Mouse (Mus musculus): ENCODE data around the gene Rras2. TPM values are rescaled to one million over a fixed set of nuclear protein-coding genes. Genes with fewer than 3 reads are reported as not detected.

Rras2 gene
- polyA plus RNA-seq, 1 experiment from 2014 or later: 31.9 TPM

- ATAC-seq (replicated peaks; ENCODE audit: low FRiP score, low TSS enrichment, low read depth) (0 out of 2 replicates have a peak, but pooled peaks have one; percentile 43), DNase-seq (ENCODE audit: low spot score) (no peak)
- no peaks in the 10 kb centered on the region for H3K4me1 ChIP-seq (replicated peaks; ENCODE audit: control insufficient read depth, insufficient read depth, low read length)
- no peaks in the 10 kb centered on the region for H3K27me3 ChIP-seq (replicated peaks; ENCODE audit: control insufficient read depth, insufficient read depth, low read length)
- peaks cover 18% of the 10 kb centered on the region for H3K36me3 ChIP-seq (ENCODE audit: control insufficient read depth, insufficient read depth, low read length)
- no peaks in the 10 kb centered on the region for H3K9me3 ChIP-seq (ENCODE audit: control insufficient read depth, low read length)
- H3K27ac ChIP-seq (ENCODE audit: low read depth): no peak overlapping the region
- 55% methylated on average over 2 of the region's 2 CpGs for WGBS
- no peak overlapping the region for H3K4me2 ChIP-seq (ENCODE audit: low read length)
- no peak overlapping the region for H3K9ac ChIP-seq (ENCODE audit: low read length)
- H3K4me3 ChIP-seq (ENCODE audit: low read depth, low read length): no peak overlapping the region
Observed at GRCm38 (mm10) chr7:114045814-114046213, 71.8 kb downstream of the Rras2 start.

DNA sequence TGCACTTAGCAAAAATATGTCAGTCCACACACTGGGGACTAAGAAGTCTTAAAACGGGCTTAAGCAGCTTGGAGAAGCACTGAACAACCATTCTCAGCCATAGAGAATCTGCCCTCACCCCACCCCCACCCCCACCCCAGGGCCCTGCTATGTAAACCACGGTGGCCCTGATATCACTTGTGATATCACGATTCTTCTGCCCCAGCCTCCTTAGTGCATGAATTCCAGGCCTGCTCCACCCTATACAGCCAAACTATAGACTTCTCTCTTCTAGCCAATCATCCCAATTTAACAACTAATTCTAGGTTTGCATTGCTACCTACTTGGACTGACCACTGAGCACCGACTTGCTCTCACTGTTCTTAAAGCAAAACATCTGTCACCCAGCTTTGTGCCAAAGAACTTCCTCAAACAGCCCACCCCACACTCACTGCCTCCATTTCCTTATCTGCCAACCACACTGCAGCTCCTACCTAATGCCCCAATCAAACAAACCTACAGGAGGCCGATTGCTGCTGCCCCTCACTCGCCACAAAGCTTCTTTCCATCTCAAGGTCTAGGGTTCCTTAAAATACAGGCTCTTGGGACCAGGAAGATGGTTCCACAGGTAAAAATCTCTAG lies 73.5 kb downstream of the Rras2 start:
- Histone ChIP-seq H3K4me1 (replicated peaks; ENCODE audit: control insufficient read depth, insufficient read depth, low read length) (no peaks in the 10 kb centered on the region), H3K27me3 (replicated peaks; ENCODE audit: control insufficient read depth, insufficient read depth, low read length) (no peaks in the 10 kb centered on the region), H3K9ac (ENCODE audit: low read length) (no peak overlapping the region), H3K9me3 (ENCODE audit: control insufficient read depth, low read length) (no peaks in the 10 kb centered on the region), H3K36me3 (ENCODE audit: control insufficient read depth, insufficient read depth, low read length) (peaks cover 27% of the 10 kb centered on the region), H3K4me3 (ENCODE audit: low read depth, low read length) (no peak overlapping the region), H3K4me2 (ENCODE audit: low read length) (no peak overlapping the region), H3K27ac (ENCODE audit: low read depth) (no peak overlapping the region)
- WGBS: 68% methylated on average over 6 of the region's 6 CpGs
- ATAC-seq (replicated peaks; ENCODE audit: low FRiP score, low TSS enrichment, low read depth): no peak
- DNase-seq (ENCODE audit: low spot score): no peak

- 85% methylated on average over 26 of the region's 26 CpGs for WGBS
- H3K9ac ChIP-seq (ENCODE audit: low read length): no peak overlapping the region
Observed at GRCm38 (mm10) chr7:114042973-114043928, 74.3 kb downstream of the Rras2 start.

GRCm38 (mm10) chr7:114041349-114041748 lies 76.2 kb downstream of the Rras2 start:
- ATAC-seq (replicated peaks; ENCODE audit: low FRiP score, low TSS enrichment, low read depth) (no peak), DNase-seq (ENCODE audit: low spot score) (no peak)
- H3K9ac ChIP-seq (ENCODE audit: low read length): no peak overlapping the region
- H3K27me3 ChIP-seq (replicated peaks; ENCODE audit: control insufficient read depth, insufficient read depth, low read length): no peaks in the 10 kb centered on the region
- no peaks in the 10 kb centered on the region for H3K4me1 ChIP-seq (replicated peaks; ENCODE audit: control insufficient read depth, insufficient read depth, low read length)
- 83% methylated on average over 4 of the region's 4 CpGs for WGBS
- peaks cover 18% of the 10 kb centered on the region for H3K36me3 ChIP-seq (ENCODE audit: control insufficient read depth, insufficient read depth, low read length)
- no peak overlapping the region for H3K4me2 ChIP-seq (ENCODE audit: low read length)
- H3K27ac ChIP-seq (ENCODE audit: low read depth): no peak overlapping the region
- H3K9me3 ChIP-seq (ENCODE audit: control insufficient read depth, low read length): no peaks in the 10 kb centered on the region
- no peak overlapping the region for H3K4me3 ChIP-seq (ENCODE audit: low read depth, low read length)

More at GRCm38 (mm10) chr7:114042973-114043928, 74.3 kb downstream of the Rras2 start:
- DNase-seq (ENCODE audit: low spot score): no peak
- Histone ChIP-seq H3K36me3 (ENCODE audit: control insufficient read depth, insufficient read depth, low read length) (peaks cover 27% of the 10 kb centered on the region), H3K4me2 (ENCODE audit: low read length) (no peak overlapping the region), H3K27ac (ENCODE audit: low read depth) (no peak overlapping the region), H3K4me1 (replicated peaks; ENCODE audit: control insufficient read depth, insufficient read depth, low read length) (no peaks in the 10 kb centered on the region), H3K27me3 (replicated peaks; ENCODE audit: control insufficient read depth, insufficient read depth, low read length) (no peaks in the 10 kb centered on the region), H3K9me3 (ENCODE audit: control insufficient read depth, low read length) (no peaks in the 10 kb centered on the region), H3K4me3 (ENCODE audit: low read depth, low read length) (no peak overlapping the region)
- ATAC-seq (replicated peaks; ENCODE audit: low FRiP score, low TSS enrichment, low read depth): no peak

- ATAC-seq (replicated peaks; ENCODE audit: low FRiP score, low TSS enrichment, low read depth): no peak
- H3K4me2 ChIP-seq (ENCODE audit: low read length): no peak overlapping the region
- H3K4me1 ChIP-seq (replicated peaks; ENCODE audit: control insufficient read depth, insufficient read depth, low read length): no peaks in the 10 kb centered on the region
- no peak overlapping the region for H3K4me3 ChIP-seq (ENCODE audit: low read depth, low read length)
- no peak overlapping the region for H3K9ac ChIP-seq (ENCODE audit: low read length)
- H3K27ac ChIP-seq (ENCODE audit: low read depth): no peak overlapping the region
- no peaks in the 10 kb centered on the region for H3K9me3 ChIP-seq (ENCODE audit: control insufficient read depth, low read length)
- WGBS: 85% methylated on average over 4 of the region's 4 CpGs
- DNase-seq (ENCODE audit: low spot score): no peak
- H3K27me3 ChIP-seq (replicated peaks; ENCODE audit: control insufficient read depth, insufficient read depth, low read length): no peaks in the 10 kb centered on the region
- peaks cover 12% of the 10 kb centered on the region for H3K36me3 ChIP-seq (ENCODE audit: control insufficient read depth, insufficient read depth, low read length)
Observed at GRCm38 (mm10) chr7:114037237-114037636, 80.3 kb downstream of the Rras2 start.

DNA sequence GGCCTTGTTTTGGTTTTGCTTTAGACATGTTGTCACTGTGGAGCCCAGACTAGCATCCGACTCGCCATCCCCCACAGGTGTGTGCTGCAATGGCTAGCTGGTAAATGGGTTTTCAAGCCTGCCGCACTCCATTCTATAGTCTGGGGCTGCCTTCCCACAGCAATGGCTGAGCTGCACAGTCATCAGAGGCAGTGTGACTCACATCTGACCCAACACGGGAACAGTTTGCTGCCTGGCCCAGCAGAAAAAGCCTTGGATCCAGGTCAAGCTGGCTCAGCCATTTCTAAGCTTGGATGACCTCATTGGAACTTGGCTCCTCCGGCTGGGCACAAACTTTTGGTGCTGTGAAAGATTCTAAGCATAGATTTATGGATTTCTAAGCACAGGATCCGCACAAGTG lies 88.0 kb downstream of the Rras2 start:
- no peak overlapping the region for H3K9ac ChIP-seq (ENCODE audit: low read length)
- H3K27ac ChIP-seq (ENCODE audit: low read depth): no peak overlapping the region
- no peaks in the 10 kb centered on the region for H3K9me3 ChIP-seq (ENCODE audit: control insufficient read depth, low read length)
- 81% methylated on average over 6 of the region's 6 CpGs for WGBS
- DNase-seq (ENCODE audit: low spot score): no peak
- H3K4me3 ChIP-seq (ENCODE audit: low read depth, low read length): no peak overlapping the region
- no peaks in the 10 kb centered on the region for H3K27me3 ChIP-seq (replicated peaks; ENCODE audit: control insufficient read depth, insufficient read depth, low read length)
- H3K4me1 ChIP-seq (replicated peaks; ENCODE audit: control insufficient read depth, insufficient read depth, low read length): no peaks in the 10 kb centered on the region
- no peak for ATAC-seq (replicated peaks; ENCODE audit: low FRiP score, low TSS enrichment, low read depth)
- H3K4me2 ChIP-seq (ENCODE audit: low read length): no peak overlapping the region
- H3K36me3 ChIP-seq (ENCODE audit: control insufficient read depth, insufficient read depth, low read length): no peaks in the 10 kb centered on the region

DNA sequence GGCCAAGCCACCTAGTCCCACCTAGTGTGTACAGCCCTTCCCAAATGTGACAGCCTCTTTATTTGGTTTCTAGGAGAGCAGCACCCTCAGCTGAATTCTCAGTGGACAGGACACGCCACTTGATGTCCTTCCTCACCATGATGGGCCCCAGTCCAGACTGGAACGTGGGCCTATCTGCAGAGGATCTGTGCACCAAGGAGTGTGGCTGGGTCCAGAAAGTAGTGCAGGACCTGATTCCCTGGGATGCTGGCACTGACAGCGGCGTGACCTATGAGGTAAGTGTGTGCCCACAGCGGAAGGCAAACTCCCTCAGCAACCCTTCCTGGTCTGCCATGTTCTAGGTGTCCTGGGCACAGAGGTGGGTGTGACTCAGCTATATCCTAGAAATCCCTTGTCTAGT lies 88.8 kb downstream of the Rras2 start:
- Histone ChIP-seq H3K9me3 (ENCODE audit: control insufficient read depth, low read length) (no peaks in the 10 kb centered on the region), H3K36me3 (ENCODE audit: control insufficient read depth, insufficient read depth, low read length) (no peaks in the 10 kb centered on the region), H3K4me1 (replicated peaks; ENCODE audit: control insufficient read depth, insufficient read depth, low read length) (no peaks in the 10 kb centered on the region), H3K4me3 (ENCODE audit: low read depth, low read length) (no peak overlapping the region), H3K4me2 (ENCODE audit: low read length) (no peak overlapping the region), H3K27me3 (replicated peaks; ENCODE audit: control insufficient read depth, insufficient read depth, low read length) (no peaks in the 10 kb centered on the region), H3K27ac (ENCODE audit: low read depth) (no peak overlapping the region), H3K9ac (ENCODE audit: low read length) (no peak overlapping the region)
- WGBS: 94% methylated on average over 5 of the region's 5 CpGs
- ATAC-seq (replicated peaks; ENCODE audit: low FRiP score, low TSS enrichment, low read depth) (no peak), DNase-seq (ENCODE audit: low spot score) (no peak)

DNA sequence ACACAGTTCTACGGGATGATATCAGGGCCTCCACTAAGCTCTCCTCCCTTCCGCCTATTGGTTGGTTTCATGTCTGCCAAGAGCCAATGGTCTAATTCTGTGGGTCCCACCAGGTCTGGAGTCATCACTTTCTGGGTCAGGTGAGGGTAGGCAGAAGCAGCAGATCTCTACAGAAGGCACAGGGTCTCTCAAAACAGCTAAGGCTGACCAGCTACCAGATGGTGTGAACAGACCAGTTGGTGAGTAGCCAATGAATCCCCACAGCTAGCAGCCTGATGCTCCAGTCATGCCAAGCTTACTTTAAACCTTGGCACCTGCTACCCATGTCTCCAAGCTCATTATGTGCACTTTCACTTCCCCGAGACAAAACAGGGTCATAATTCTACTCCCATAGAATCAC lies 90.2 kb downstream of the Rras2 start:
- H3K27ac ChIP-seq (ENCODE audit: low read depth): no peak overlapping the region
- no peaks in the 10 kb centered on the region for H3K9me3 ChIP-seq (ENCODE audit: control insufficient read depth, low read length)
- H3K4me2 ChIP-seq (ENCODE audit: low read length): no peak overlapping the region
- no peaks in the 10 kb centered on the region for H3K4me1 ChIP-seq (replicated peaks; ENCODE audit: control insufficient read depth, insufficient read depth, low read length)
- H3K36me3 ChIP-seq (ENCODE audit: control insufficient read depth, insufficient read depth, low read length): no peaks in the 10 kb centered on the region
- no peaks in the 10 kb centered on the region for H3K27me3 ChIP-seq (replicated peaks; ENCODE audit: control insufficient read depth, insufficient read depth, low read length)
- no peak overlapping the region for H3K9ac ChIP-seq (ENCODE audit: low read length)
- ATAC-seq (replicated peaks; ENCODE audit: low FRiP score, low TSS enrichment, low read depth): no peak
- DNase-seq (ENCODE audit: low spot score): no peak
- 78% methylated on average over 3 of the region's 3 CpGs for WGBS
- no peak overlapping the region for H3K4me3 ChIP-seq (ENCODE audit: low read depth, low read length)

All from intestine, embryonic 14.5 days (tissue).